10 mouse cellular contexts compared by ENCODE assay signal in genomic region chr6:146256947-146257670, GRCm38 (mm10).
DNase-seq lines count a peak whose midpoint lies in the region; TF ChIP-seq lines count a peak whose summit lies in the region.
"Had no signal": no experiment of that assay in that cellular context is flagged by ENCODE, and none has a peak within 500 bp of the region (broad histone marks: within the 10 kb centered on the region; RNA-seq: fewer than 3 reads in every experiment).

No protein-coding gene starts in this region.

- H3K4me1 ChIP-seq in E14TG2a.4 (replicated peaks; ENCODE audit: low read depth, low read length): peaks cover 4% of the 10 kb centered on the region

- H3K27me3 ChIP-seq in E14TG2a.4 (ENCODE audit: insufficient read depth, low read length): no peaks in the 10 kb centered on the region
- H3K27me3 ChIP-seq: embryonic facial prominence, embryonic 15.5 days; limb, embryonic 12.5 days had no signal

- DNase-seq in kidney, postnatal 4 days: peak; percentile 49 to 59
- DNase-seq in kidney, postnatal 14 days: no peak
- peak; percentile 53 for DNase-seq in c-Kit-negative CD71-positive TER-119-positive erythroid progenitor cells, embryonic 14.5 days (ENCODE audit: low read depth, low spot score)
- DNase-seq in lung, postnatal 4 days: peak; percentile 33 to 40
- no peak for DNase-seq in frontal cortex, postnatal 25 days (ENCODE audit: low spot score in 2 of 2)
- DNase-seq in left cerebral cortex, postnatal 36 days (ENCODE audit: low spot score in 2 of 2): no peak
- DNase-seq: adrenal gland, postnatal 14 days had no signal

- no peaks in the 10 kb centered on the region for H3K36me3 ChIP-seq in E14TG2a.4 (ENCODE audit: insufficient read depth, low read length)
- H3K36me3 ChIP-seq: embryonic facial prominence, embryonic 15.5 days; limb, embryonic 12.5 days had no signal

- no peak overlapping the region for H3K4me3 ChIP-seq in E14TG2a.4 (replicated peaks; ENCODE audit: low read length)
- H3K4me3 ChIP-seq: embryonic facial prominence, embryonic 15.5 days; limb, embryonic 12.5 days had no signal

- peaks cover 6% of the 10 kb centered on the region; the same call in 1 of the 2 replicates for H3K9me3 ChIP-seq in E14TG2a.4 (ENCODE audit: low read length)
- H3K9me3 ChIP-seq: embryonic facial prominence, embryonic 15.5 days had no signal

- TF ChIP-seq CTCF in E14TG2a.4 (conservative IDR thresholded peaks at IDR 0.05; ENCODE audit: low read length): peak; percentile 44

- intact Hi-C loops in left cerebral cortex, postnatal 36 days (cut with DNase I): no loop called here

Comparison
In these comparisons a context has a peak if more than half of its experiments do, and no peak if none do; other contexts are left out.
1. DNase-seq: peak in kidney, postnatal 4 days (2 of 2), c-Kit-negative CD71-positive TER-119-positive erythroid progenitor cells, embryonic 14.5 days (single experiment) and lung, postnatal 4 days (2 of 2); none in kidney, postnatal 14 days (single experiment), frontal cortex, postnatal 25 days (0 of 2) and left cerebral cortex, postnatal 36 days (0 of 2).